8 mouse cellular contexts compared by ENCODE assay signal in genomic region chr5:149439531-149440179, GRCm38 (mm10). TPM values are rescaled to one million over a fixed set of nuclear protein-coding genes. Genes with fewer than 3 reads are reported as not detected.
DNase-seq lines count a peak whose midpoint lies in the region; ATAC-seq and TF ChIP-seq lines count a peak whose summit lies in the region.

TSS of gene Tex26 (plus strand) at chr5:149439660.

- H3K4me1 ChIP-seq in E14TG2a.4 (replicated peaks; ENCODE audit: low read depth, low read length), result peaks cover 35% of the 10 kb centered on the region
- H3K4me1 ChIP-seq in embryonic facial prominence, embryonic 15.5 days, result peaks cover 17% of the 10 kb centered on the region
- H3K4me1 ChIP-seq in heart, embryonic 12.5 days (replicated peaks), result peaks cover 24% of the 10 kb centered on the region
- H3K4me1 ChIP-seq in liver, embryonic 16.5 days (ENCODE audit: control insufficient read depth, low read depth, low read length), result peaks cover 21% of the 10 kb centered on the region
- H3K4me1 ChIP-seq in neural tube, embryonic 13.5 days (replicated peaks), result peaks cover 39% of the 10 kb centered on the region

- ATAC-seq in embryonic facial prominence, embryonic 15.5 days (ENCODE audit: insufficient number of reproducible peaks, low FRiP score, low TSS enrichment, low read depth), result peak; percentile 80
- peak; percentile 79 for ATAC-seq in heart, embryonic 12.5 days (ENCODE audit: insufficient number of reproducible peaks, low FRiP score)
- peak; percentile 79 for ATAC-seq in liver, embryonic 16.5 days (ENCODE audit: low read depth)
- ATAC-seq in neural tube, embryonic 13.5 days (ENCODE audit: low read depth), result peak; percentile 92

- WGBS in embryonic facial prominence, embryonic 15.5 days, result under 1% methylated on average over 25 of the region's 25 CpGs
- under 1% methylated on average over 25 of the region's 25 CpGs for WGBS in heart, embryonic 12.5 days
- under 1% methylated on average over 25 of the region's 25 CpGs for WGBS in liver, embryonic 16.5 days (ENCODE audit: insufficient replicate concordance)
- 0% methylated on average over 25 of the region's 25 CpGs for WGBS in neural tube, embryonic 13.5 days

- H3K27me3 ChIP-seq in E14TG2a.4 (ENCODE audit: insufficient read depth, low read length), result peaks cover 24% of the 10 kb centered on the region
- H3K27me3 ChIP-seq in embryonic facial prominence, embryonic 15.5 days, result 0 out of 2 replicates have a peak, but pooled peaks cover 3% of the 10 kb centered on the region
- no peaks in the 10 kb centered on the region for H3K27me3 ChIP-seq in heart, embryonic 12.5 days (replicated peaks)
- H3K27me3 ChIP-seq in liver, embryonic 16.5 days (ENCODE audit: control insufficient read depth, insufficient read depth, low read depth, low read length), result no peaks in the 10 kb centered on the region
- no peaks in the 10 kb centered on the region for H3K27me3 ChIP-seq in neural tube, embryonic 13.5 days

- DNase-seq in brain, adult 2 months (ENCODE audit: low read depth, low spot score), result peak; percentile 86
- DNase-seq in kidney, postnatal 14 days, result peak; percentile 52
- DNase-seq in thymus, postnatal 10 days (ENCODE audit: low spot score in 2 of 2), result peak; percentile 61 to 65

- peak within 1 kb of the TSS; percentile 84 for H3K4me2 ChIP-seq in embryonic facial prominence, embryonic 15.5 days (replicated peaks)
- peak within 1 kb of the TSS; percentile 89 for H3K4me2 ChIP-seq in heart, embryonic 12.5 days
- H3K4me2 ChIP-seq in liver, embryonic 16.5 days (ENCODE audit: low read depth, low read length), result peak within 1 kb of the TSS; percentile 74
- peak within 1 kb of the TSS; percentile 83 for H3K4me2 ChIP-seq in neural tube, embryonic 13.5 days

- peak within 1 kb of the TSS; percentile 75 for H3K4me3 ChIP-seq in E14TG2a.4 (replicated peaks; ENCODE audit: low read length)
- H3K4me3 ChIP-seq in embryonic facial prominence, embryonic 15.5 days (replicated peaks), result peak within 1 kb of the TSS; percentile 43
- peak within 1 kb of the TSS; percentile 48 for H3K4me3 ChIP-seq in heart, embryonic 12.5 days
- peak within 1 kb of the TSS; percentile 45 for H3K4me3 ChIP-seq in liver, embryonic 16.5 days (ENCODE audit: low read depth, low read length)
- peak within 1 kb of the TSS; percentile 45 for H3K4me3 ChIP-seq in neural tube, embryonic 13.5 days

- peak within 1 kb of the TSS; percentile 33; the same call in 1 of the 2 replicates for H3K9ac ChIP-seq in embryonic facial prominence, embryonic 15.5 days
- peak within 1 kb of the TSS; percentile 62 for H3K9ac ChIP-seq in heart, embryonic 12.5 days
- peak within 1 kb of the TSS; percentile 18; the same call in 1 of the 2 replicates for H3K9ac ChIP-seq in liver, embryonic 16.5 days (ENCODE audit: low read depth, low read length)
- peak within 1 kb of the TSS; percentile 78 for H3K9ac ChIP-seq in neural tube, embryonic 13.5 days

- H3K27ac ChIP-seq in embryonic facial prominence, embryonic 15.5 days (replicated peaks), result peak within 1 kb of the TSS; percentile 79
- peak within 1 kb of the TSS; percentile 45; the same call in 1 of the 2 replicates for H3K27ac ChIP-seq in heart, embryonic 12.5 days (ENCODE audit: poor library complexity, severe bottlenecking)
- H3K27ac ChIP-seq in liver, embryonic 16.5 days (ENCODE audit: low read length), result no peak within 1 kb of the TSS
- peak within 1 kb of the TSS; percentile 99 for H3K27ac ChIP-seq in neural tube, embryonic 13.5 days (replicated peaks)

- no peaks in the 10 kb centered on the region for H3K36me3 ChIP-seq in E14TG2a.4 (ENCODE audit: insufficient read depth, low read length)
- no peaks in the 10 kb centered on the region for H3K36me3 ChIP-seq in embryonic facial prominence, embryonic 15.5 days
- no peaks in the 10 kb centered on the region for H3K36me3 ChIP-seq in heart, embryonic 12.5 days
- H3K36me3 ChIP-seq in liver, embryonic 16.5 days (ENCODE audit: control insufficient read depth, insufficient read depth), result no peaks in the 10 kb centered on the region
- H3K36me3 ChIP-seq in neural tube, embryonic 13.5 days, result no peaks in the 10 kb centered on the region

- TF ChIP-seq CTCF in E14TG2a.4 (conservative IDR thresholded peaks at IDR 0.05; ENCODE audit: low read length), result no peak

- H3K9me3 ChIP-seq in E14TG2a.4 (ENCODE audit: low read length), result no peaks in the 10 kb centered on the region
- H3K9me3 ChIP-seq in embryonic facial prominence, embryonic 15.5 days (replicated peaks), result no peaks in the 10 kb centered on the region
- no peaks in the 10 kb centered on the region for H3K9me3 ChIP-seq in heart, embryonic 12.5 days (replicated peaks)
- no peaks in the 10 kb centered on the region for H3K9me3 ChIP-seq in liver, embryonic 16.5 days (replicated peaks; ENCODE audit: control insufficient read depth, low read length)
- no peaks in the 10 kb centered on the region for H3K9me3 ChIP-seq in neural tube, embryonic 13.5 days

RNA-seq across cellular contexts. Expression of gene Tex26, which starts in this region (rescaled TPM):
- polyA plus RNA-seq in embryonic facial prominence, embryonic 15.5 days (2015; fragmentation: Nextera tagmentation; extraction: Ambion mirVana), result 1.4 and 1.7 TPM in 2 replicates
- polyA plus RNA-seq in heart, embryonic 12.5 days (2016; fragmentation: Nextera tagmentation; extraction: Ambion mirVana), result 0.56 and 0.77 TPM in 2 replicates
- polyA plus RNA-seq in liver, embryonic 16.5 days (2015; fragmentation: Nextera tagmentation; extraction: Ambion mirVana), result not detected in 2 replicates
- 0.54 and 1.3 TPM in 2 replicates for polyA plus RNA-seq in neural tube, embryonic 13.5 days (2015; fragmentation: Nextera tagmentation; extraction: Ambion mirVana)

Comparison
In these comparisons a context has a peak if more than half of its experiments do, and no peak if none do; other contexts are left out.
1. Peak in ATAC-seq, H3K4me3 ChIP-seq, H3K27ac ChIP-seq, H3K9ac ChIP-seq and H3K4me2 ChIP-seq in heart, embryonic 12.5 days; RNA of the gene not detected or under 1 TPM.
2. Peak in ATAC-seq, H3K4me3 ChIP-seq, H3K9ac ChIP-seq and H3K4me2 ChIP-seq in liver, embryonic 16.5 days; RNA of the gene not detected or under 1 TPM.
3. H3K9ac ChIP-seq: peak in every context shown above with its lines; median percentile 78 in neural tube, embryonic 13.5 days; 62 in heart, embryonic 12.5 days; 33 in embryonic facial prominence, embryonic 15.5 days; 18 in liver, embryonic 16.5 days.